Mouse (Mus musculus): ENCODE measurements around the gene Trmt1. TPM values are rescaled to one million over a fixed set of nuclear protein-coding genes. Genes with fewer than 3 reads are reported as not detected.
"Not testable (repeated sequence)": the region's sequence is repeated elsewhere in the genome, so short reads cannot be mapped to it uniquely, and the experiment has no call there.

Gene Trmt1
- polyA plus RNA-seq, 1 experiment from 2014 or later = 59.9 TPM

DNA sequence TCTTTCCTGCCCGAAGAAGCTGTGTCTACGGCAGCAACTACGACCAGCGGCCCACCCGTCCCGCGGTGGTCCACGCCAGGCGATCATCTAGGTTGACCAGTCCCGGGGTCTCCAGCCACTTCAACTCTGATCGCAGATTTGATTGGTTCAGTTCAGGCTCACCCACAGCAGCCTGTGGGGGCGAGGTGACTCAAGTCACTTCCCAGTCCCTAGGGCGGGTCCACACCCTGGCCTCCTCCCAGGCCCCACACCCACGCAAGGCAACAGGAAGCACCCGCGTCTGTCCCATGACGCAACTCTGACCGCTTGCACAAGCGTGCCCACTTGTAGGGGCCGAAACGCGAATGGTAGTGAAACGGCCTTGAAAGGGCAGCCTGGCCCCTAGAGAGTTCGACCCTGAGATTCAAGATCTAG lies 24.6 kb upstream of the Trmt1 start:
- no peaks in the 10 kb centered on the region for H3K9me3 ChIP-seq
- H3K4me2 ChIP-seq (replicated peaks) = peak overlapping the region; percentile 84
- under 1% methylated on average over 24 of the region's 24 CpGs for WGBS
- peak overlapping the region; percentile 89 for H3K9ac ChIP-seq
- H3K4me1 ChIP-seq (replicated peaks) = peaks cover 30% of the 10 kb centered on the region
- H3K27me3 ChIP-seq (replicated peaks) = no peaks in the 10 kb centered on the region
- H3K4me3 ChIP-seq (replicated peaks) = peak overlapping the region; percentile 76
- peak; percentile 44 for ATAC-seq
- no peaks in the 10 kb centered on the region for H3K36me3 ChIP-seq
- peak overlapping the region; percentile 94 for H3K27ac ChIP-seq

DNA sequence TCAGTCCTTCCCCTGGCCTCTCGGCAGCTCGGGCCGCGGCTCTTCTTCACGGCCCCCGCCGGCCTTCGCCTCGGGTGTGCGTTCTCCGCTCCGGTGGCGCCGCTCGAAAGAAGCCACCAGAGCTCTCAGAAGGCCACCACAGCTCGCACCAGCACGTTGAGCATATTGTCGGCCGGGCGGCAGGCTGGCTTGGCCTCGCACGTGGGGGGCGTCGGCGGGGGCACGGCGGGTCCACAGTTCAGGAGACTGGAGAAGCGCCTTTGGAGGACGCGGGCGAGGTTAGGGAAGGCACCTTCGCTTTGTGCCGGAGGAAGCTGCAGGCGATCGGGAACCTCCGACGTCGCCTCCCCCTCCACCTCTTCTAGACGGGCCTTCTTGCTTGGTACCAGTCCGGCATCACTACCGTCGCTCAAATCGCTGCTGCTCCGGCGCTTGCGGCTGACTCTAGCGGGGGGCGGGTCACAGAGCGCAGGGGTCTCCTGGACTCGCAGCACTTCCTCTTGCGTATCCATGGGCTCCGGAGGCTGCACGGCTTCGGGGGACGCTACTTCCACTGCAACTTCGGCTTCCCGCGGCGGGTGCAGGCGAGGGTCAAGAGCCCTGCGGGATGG lies 24.0 kb upstream of the Trmt1 start:
- WGBS = under 1% methylated on average over 61 of the region's 61 CpGs
- peaks cover 24% of the 10 kb centered on the region for H3K4me1 ChIP-seq (replicated peaks)
- peak overlapping the region; percentile 84 for H3K4me2 ChIP-seq (replicated peaks)
- peak; percentile 0; the same call in 1 of the 2 replicates for ATAC-seq
- H3K9ac ChIP-seq = peak overlapping the region; percentile 89
- peak overlapping the region; percentile 76 for H3K4me3 ChIP-seq (replicated peaks)
- H3K36me3 ChIP-seq = no peaks in the 10 kb centered on the region
- peak overlapping the region; percentile 94 for H3K27ac ChIP-seq
- no peaks in the 10 kb centered on the region for H3K9me3 ChIP-seq
- H3K27me3 ChIP-seq (replicated peaks) = no peaks in the 10 kb centered on the region

- Histone ChIP-seq H3K36me3 (no peaks in the 10 kb centered on the region), H3K9me3 (no peaks in the 10 kb centered on the region), H3K27ac (peak within 1 kb of the TSS; percentile 97), H3K4me1 (replicated peaks) (peaks cover 21% of the 10 kb centered on the region), H3K27me3 (replicated peaks) (no peaks in the 10 kb centered on the region), H3K9ac (peak within 1 kb of the TSS; percentile 89), H3K4me2 (replicated peaks) (peak within 1 kb of the TSS; percentile 84), H3K4me3 (replicated peaks) (peak within 1 kb of the TSS; percentile 76)
- peak; percentile 70 for ATAC-seq
- under 1% methylated on average over 27 of the region's 27 CpGs for WGBS
These were observed 23.5 kb upstream of the Trmt1 start, which contains the start of gene Ier2 for GRCm38 (mm10) chr8:84662581-84663065. TSS of gene Ier2 (minus strand) at chr8:84662852.

- no peaks in the 10 kb centered on the region for H3K27me3 ChIP-seq (replicated peaks)
- ATAC-seq = peak; percentile 80
These were observed 22.4 kb upstream of the Trmt1 start for GRCm38 (mm10) chr8:84663483-84664327.

GRCm38 (mm10) chr8:84664566-84665384 lies 21.3 kb upstream of the Trmt1 start:
- Histone ChIP-seq H3K4me1 (replicated peaks) (peaks cover 13% of the 10 kb centered on the region; the same call in 1 of the 2 replicates), H3K9ac (peak overlapping the region; percentile 69), H3K36me3 (no peaks in the 10 kb centered on the region), H3K9me3 (no peaks in the 10 kb centered on the region), H3K27me3 (replicated peaks) (no peaks in the 10 kb centered on the region), H3K27ac (peak overlapping the region; percentile 97), H3K4me2 (replicated peaks) (peak overlapping the region; percentile 84), H3K4me3 (replicated peaks) (peak overlapping the region; percentile 76)
- ATAC-seq = peak; percentile 36
- under 1% methylated on average over 29 of the region's 29 CpGs for WGBS

More at GRCm38 (mm10) chr8:84663483-84664327, 22.4 kb upstream of the Trmt1 start:
- peak overlapping the region; percentile 84 for H3K4me2 ChIP-seq (replicated peaks)
- no peaks in the 10 kb centered on the region for H3K9me3 ChIP-seq
- H3K27ac ChIP-seq = peak overlapping the region; percentile 97
- H3K9ac ChIP-seq = peak overlapping the region; percentile 69
- WGBS = 3% methylated on average over 43 of the region's 43 CpGs
- peaks cover 15% of the 10 kb centered on the region for H3K4me1 ChIP-seq (replicated peaks)
- H3K4me3 ChIP-seq (replicated peaks) = peak overlapping the region; percentile 76
- no peaks in the 10 kb centered on the region for H3K36me3 ChIP-seq

DNA sequence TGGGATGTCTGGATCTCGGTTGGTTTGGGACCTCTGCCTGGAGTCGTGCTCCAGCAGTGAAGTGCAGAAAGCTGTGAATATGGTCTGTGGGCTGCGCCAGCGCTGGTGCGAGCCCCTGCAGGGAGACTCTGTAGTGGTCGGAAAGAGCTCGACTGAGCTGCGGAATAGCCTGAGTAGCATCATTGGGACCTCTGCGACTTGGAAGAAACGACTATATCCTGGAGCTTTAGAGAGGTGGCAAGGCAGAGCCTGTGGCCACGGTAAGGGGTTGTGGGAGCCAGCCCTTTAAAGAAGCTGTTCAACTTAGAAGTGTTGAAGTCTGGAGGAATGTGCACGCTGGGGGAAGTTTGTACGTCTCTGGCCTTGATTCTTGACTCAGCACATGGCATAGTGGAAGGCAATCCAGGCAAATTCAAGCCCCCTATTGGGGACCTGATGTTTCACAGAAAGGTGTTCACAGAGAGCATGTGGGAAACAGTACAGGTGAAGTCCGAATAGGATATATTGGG lies 20.7 kb upstream of the Trmt1 start:
- peak overlapping the region; percentile 97 for H3K27ac ChIP-seq
- H3K4me3 ChIP-seq (replicated peaks) = peak overlapping the region; percentile 76
- H3K9ac ChIP-seq = peak overlapping the region; percentile 69
- no peaks in the 10 kb centered on the region for H3K27me3 ChIP-seq (replicated peaks)
- WGBS = 2% methylated on average over 14 of the region's 14 CpGs
- peak overlapping the region; percentile 84 for H3K4me2 ChIP-seq (replicated peaks)
- peaks cover 14% of the 10 kb centered on the region; the same call in 1 of the 2 replicates for H3K4me1 ChIP-seq (replicated peaks)
- ATAC-seq = peak; percentile 0; the same call in 1 of the 2 replicates
- no peaks in the 10 kb centered on the region for H3K9me3 ChIP-seq
- no peaks in the 10 kb centered on the region for H3K36me3 ChIP-seq

- Histone ChIP-seq H3K4me1 (replicated peaks) (peaks cover 14% of the 10 kb centered on the region; the same call in 1 of the 2 replicates), H3K27me3 (replicated peaks) (no peaks in the 10 kb centered on the region), H3K4me2 (replicated peaks) (no peak overlapping the region), H3K9ac (no peak overlapping the region), H3K4me3 (replicated peaks) (no peak overlapping the region), H3K27ac (no peak overlapping the region), H3K36me3 (no peaks in the 10 kb centered on the region), H3K9me3 (no peaks in the 10 kb centered on the region)
- 68% methylated on average over 1 of the region's 1 CpGs for WGBS
- no peak for ATAC-seq
These were observed 18.0 kb upstream of the Trmt1 start for GRCm38 (mm10) chr8:84668081-84668480.

DNA sequence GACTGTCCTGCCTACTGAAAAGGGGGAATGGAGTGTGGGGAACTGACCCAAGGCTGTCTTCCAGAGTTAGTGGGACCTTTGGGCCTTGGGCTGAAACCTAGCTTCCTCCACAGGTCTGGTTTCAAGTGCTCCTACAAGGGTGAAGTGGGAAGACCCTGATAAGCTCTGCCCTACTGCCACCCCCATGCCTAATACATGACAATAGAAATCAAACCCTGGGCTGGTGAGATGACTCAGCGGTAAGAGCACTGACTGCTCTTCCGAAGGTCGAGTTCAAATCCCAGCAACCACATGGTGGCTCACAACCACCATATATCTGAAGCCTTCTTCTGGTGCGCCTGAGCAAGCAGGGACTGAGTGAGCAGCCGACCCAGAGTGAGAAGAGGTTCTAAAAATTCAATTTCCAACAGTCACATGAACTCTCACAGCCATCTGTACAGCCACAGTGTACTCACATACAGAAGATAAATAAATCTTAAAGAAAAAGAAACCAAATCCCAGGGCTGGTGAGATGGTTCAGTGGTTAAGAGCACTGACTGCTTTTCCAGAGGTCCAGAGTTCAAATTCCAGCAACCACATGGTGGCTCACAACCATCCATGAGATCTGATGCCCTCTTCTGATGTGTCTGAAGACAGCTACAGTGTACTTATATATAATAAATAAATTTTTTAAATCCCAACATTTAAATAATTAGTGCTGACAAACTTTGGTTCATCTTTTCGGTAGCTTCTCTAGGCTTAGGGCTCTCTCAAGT lies 17.2 kb upstream of the Trmt1 start:
- peaks cover 9% of the 10 kb centered on the region; the same call in 1 of the 2 replicates for H3K4me1 ChIP-seq (replicated peaks)
- whole genome bisulfite sequencing = 78% methylated on average over 6 of the region's 6 CpGs
- H3K9me3 ChIP-seq = no peaks in the 10 kb centered on the region
- H3K27me3 ChIP-seq (replicated peaks) = no peaks in the 10 kb centered on the region
- H3K9ac ChIP-seq = no peak overlapping the region
- ATAC-seq = no peak
- H3K4me3 ChIP-seq (replicated peaks) = no peak overlapping the region
- no peak overlapping the region for H3K4me2 ChIP-seq (replicated peaks)
- no peaks in the 10 kb centered on the region for H3K36me3 ChIP-seq
- H3K27ac ChIP-seq = no peak overlapping the region

DNA sequence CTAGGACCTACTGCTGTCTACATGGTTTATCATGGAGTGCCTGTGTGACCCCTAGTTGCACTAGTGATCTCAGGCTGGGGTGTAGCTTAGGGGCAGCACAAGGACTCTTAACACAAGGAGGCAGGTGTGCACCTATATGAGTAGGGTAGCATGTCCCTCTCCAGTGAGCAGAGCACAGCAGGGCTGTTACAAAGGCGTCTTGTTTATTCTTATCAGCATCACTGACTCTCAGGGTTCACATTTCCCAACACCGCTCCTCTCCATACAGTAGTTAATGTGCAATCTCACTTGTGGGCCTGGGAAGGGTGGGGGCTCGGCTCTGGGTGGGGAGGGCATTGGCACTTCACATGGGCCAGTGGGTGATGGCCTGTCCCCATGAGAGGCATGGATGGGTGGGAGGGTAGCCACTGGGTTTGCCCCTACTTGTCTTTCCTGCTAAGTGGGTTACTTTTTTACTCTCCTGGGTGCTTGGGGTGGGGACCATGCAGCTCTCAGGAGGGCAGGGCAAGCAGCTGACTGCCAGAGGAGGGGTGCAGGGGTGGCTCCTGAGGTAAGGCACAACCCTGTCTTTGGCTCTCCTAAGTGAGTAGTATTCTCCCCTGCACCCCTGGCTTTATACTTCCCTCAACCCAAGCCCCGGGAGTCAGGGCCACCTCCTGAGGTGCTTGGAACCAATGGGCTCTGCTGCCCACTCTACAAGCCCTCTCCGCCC lies 15.7 kb upstream of the Trmt1 start:
- H3K27ac ChIP-seq = peak overlapping the region; percentile 67
- 77% methylated on average over 5 of the region's 5 CpGs for WGBS

GRCm38 (mm10) chr8:84677305-84677704 lies 8.8 kb upstream of the Trmt1 start:
- no peaks in the 10 kb centered on the region for H3K27me3 ChIP-seq (replicated peaks)
- no peak overlapping the region for H3K27ac ChIP-seq
- no peak for ATAC-seq

More for the DNA sequence above, 15.7 kb upstream of the Trmt1 start:
- not testable (repeated sequence) for H3K9me3 ChIP-seq; H3K4me1 ChIP-seq (replicated peaks); H3K27me3 ChIP-seq (replicated peaks); H3K9ac ChIP-seq; H3K4me3 ChIP-seq (replicated peaks); H3K4me2 ChIP-seq (replicated peaks)
- peak; percentile 80 for ATAC-seq
- peaks cover 11% of the 10 kb centered on the region for H3K36me3 ChIP-seq

More at GRCm38 (mm10) chr8:84677305-84677704, 8.8 kb upstream of the Trmt1 start:
- whole genome bisulfite sequencing = 90% methylated on average over 5 of the region's 5 CpGs
- no peaks in the 10 kb centered on the region for H3K4me1 ChIP-seq (replicated peaks)
- H3K4me3 ChIP-seq (replicated peaks) = no peak overlapping the region
- no peak overlapping the region for H3K4me2 ChIP-seq (replicated peaks)
- H3K9ac ChIP-seq = no peak overlapping the region
- no peaks in the 10 kb centered on the region for H3K9me3 ChIP-seq
- H3K36me3 ChIP-seq = peaks cover 14% of the 10 kb centered on the region

Measured in intestine, embryonic 15.5 days (tissue).